Mouse (Mus musculus) liver, embryonic 12.5 days (tissue): Measurements from ENCODE around the gene Sumo2. TPM values are rescaled to one million over a fixed set of nuclear protein-coding genes. Genes with fewer than 3 reads are reported as not detected.
"Not testable (repeated sequence)": the region's sequence is repeated elsewhere in the genome, so short reads cannot be mapped to it uniquely, and the experiment has no call there.

Experiments
- ATAC-seq: fragments of 200-750 bp; cut with Nextera tagmentation; 2 replicates; pipeline ENCODE4 v1.8.0; 2017; ENCODE audit warnings: moderate number of reproducible peaks, mild to moderate bottlenecking, moderate library complexity
- H3K27ac ChIP-seq: fragments of 300-500 bp; sonication (generic); 2 replicates; pipeline ENCODE4 v1.5.1; 2016; ENCODE audit warnings: mild to moderate bottlenecking
- H3K27me3 ChIP-seq: fragments of 300-500 bp; sonication (generic); replicated peaks from 2 replicates; pipeline ENCODE4 v1.6.1; 2016; ENCODE audit warnings: mild to moderate bottlenecking, moderate library complexity
- H3K36me3 ChIP-seq: fragments of 300-500 bp; sonication (generic); 2 replicates; pipeline ENCODE4 v1.6.1; 2016; ENCODE audit warnings: mild to moderate bottlenecking, moderate library complexity
- H3K4me1 ChIP-seq: fragments of 300-500 bp; sonication (generic); 2 replicates; pipeline ENCODE4 v1.6.1; 2016
- H3K4me2 ChIP-seq: fragments of 300-500 bp; sonication (generic); 2 replicates; pipeline ENCODE4 v1.6.1; 2016; ENCODE audit warnings: mild to moderate bottlenecking, moderate library complexity
- H3K4me3 ChIP-seq: fragments of 300-500 bp; sonication (generic); 2 replicates; pipeline ENCODE4 v1.5.1; 2016; ENCODE audit warnings: mild to moderate bottlenecking, moderate library complexity
- H3K9ac ChIP-seq: fragments of 300-500 bp; sonication (generic); 2 replicates; pipeline ENCODE4 v1.6.1; 2016; ENCODE audit warnings: mild to moderate bottlenecking, moderate library complexity
- H3K9me3 ChIP-seq: fragments of 300-500 bp; sonication (generic); replicated peaks from 2 replicates; pipeline ENCODE4 v1.6.1; 2016; ENCODE audit warnings: mild to moderate bottlenecking, moderate library complexity
- WGBS: fragments of 180-500 bp; shearing (Covaris S2); methylation state at CpG from one replicate; pipeline ENCODE4 v1.1.7; 2016; ENCODE audit not compliant: insufficient replicate concordance; 5-methylcytosine and 5-hydroxymethylcytosine counted together
- polyA plus RNA-seq: library from polyadenylated mRNA; unstranded; fragments of >200 nt; fragmentation: Nextera tagmentation; extraction: Ambion mirVana; gene quantifications from 2 replicates; pipeline ENCODE4 v1.2.1, GENCODE M21; 2016

The Sumo2 gene
- polyA plus RNA-seq, 1 experiment from 2014 or later = 585 TPM

- Histone ChIP-seq H3K4me1 (peaks cover 13% of the 10 kb centered on the region), H3K36me3 (peaks cover 48% of the 10 kb centered on the region)
- not testable (repeated sequence) for H3K27ac ChIP-seq, H3K4me2 ChIP-seq, ATAC-seq, H3K27me3 ChIP-seq, H3K9ac ChIP-seq, H3K4me3 ChIP-seq, H3K9me3 ChIP-seq
- 77% methylated on average over 9 of the region's 9 CpGs for WGBS
Measured at GRCm38 (mm10) chr11:115496559-115496958, 39.5 kb downstream of the Sumo2 start.

GRCm38 (mm10) chr11:115492387-115492786 is 43.7 kb downstream of the Sumo2 start:
- Histone ChIP-seq H3K4me3 (peak overlapping the region; percentile 76), H3K4me2 (peak overlapping the region; percentile 93), H3K27ac (peak overlapping the region; percentile 86), H3K9ac (peak overlapping the region; percentile 81), H3K27me3 (no peaks in the 10 kb centered on the region), H3K36me3 (peaks cover 20% of the 10 kb centered on the region), H3K4me1 (peaks cover 25% of the 10 kb centered on the region), H3K9me3 (no peaks in the 10 kb centered on the region)
- ATAC-seq = no peak
- 21% methylated on average over 6 of the region's 6 CpGs for WGBS

- H3K27ac ChIP-seq = peak within 1 kb of the TSS; percentile 86
- H3K27me3 ChIP-seq = no peaks in the 10 kb centered on the region
- peaks cover 25% of the 10 kb centered on the region for H3K4me1 ChIP-seq
- under 1% methylated on average over 43 of the region's 43 CpGs for WGBS
- peak within 1 kb of the TSS; percentile 76 for H3K4me3 ChIP-seq
- H3K36me3 ChIP-seq = peaks cover 14% of the 10 kb centered on the region
- peak within 1 kb of the TSS; percentile 81 for H3K9ac ChIP-seq
- H3K9me3 ChIP-seq = no peaks in the 10 kb centered on the region
- peak within 1 kb of the TSS; percentile 93 for H3K4me2 ChIP-seq
- ATAC-seq = peak; percentile 93
Measured at GRCm38 (mm10) chr11:115491356-115492083, 44.6 kb downstream of the Sumo2 start, which contains the start of gene Nt5c. Nt5c (minus strand) TSS chr11:115491862.

- 24% methylated on average over 25 of the region's 25 CpGs for WGBS
- peaks cover 14% of the 10 kb centered on the region for H3K36me3 ChIP-seq
- H3K4me3 ChIP-seq = peak overlapping the region; percentile 76
- peak overlapping the region; percentile 93 for H3K4me2 ChIP-seq
- ATAC-seq = peak; percentile 20
- peaks cover 25% of the 10 kb centered on the region for H3K4me1 ChIP-seq
- peak overlapping the region; percentile 81 for H3K9ac ChIP-seq
- no peaks in the 10 kb centered on the region for H3K27me3 ChIP-seq
- H3K9me3 ChIP-seq = no peaks in the 10 kb centered on the region
- peak overlapping the region; percentile 86 for H3K27ac ChIP-seq
Measured at GRCm38 (mm10) chr11:115490441-115491355, 45.4 kb downstream of the Sumo2 start.

- no peak for ATAC-seq
- Histone ChIP-seq H3K9ac (no peak overlapping the region), H3K36me3 (peaks cover 14% of the 10 kb centered on the region), H3K27me3 (no peaks in the 10 kb centered on the region), H3K4me1 (peaks cover 25% of the 10 kb centered on the region), H3K9me3 (no peaks in the 10 kb centered on the region), H3K4me3 (no peak overlapping the region), H3K4me2 (no peak overlapping the region), H3K27ac (no peak overlapping the region)
- WGBS = 85% methylated on average over 19 of the region's 19 CpGs
Measured at GRCm38 (mm10) chr11:115488551-115489104, 47.4 kb downstream of the Sumo2 start.

- no peak overlapping the region for H3K4me3 ChIP-seq
- H3K4me2 ChIP-seq = no peak overlapping the region
- no peak overlapping the region for H3K9ac ChIP-seq
- H3K9me3 ChIP-seq = no peaks in the 10 kb centered on the region
- ATAC-seq = no peak
- H3K27ac ChIP-seq = no peak overlapping the region
- WGBS = 79% methylated on average over 12 of the region's 12 CpGs
- H3K27me3 ChIP-seq = no peaks in the 10 kb centered on the region
- peaks cover 18% of the 10 kb centered on the region for H3K36me3 ChIP-seq
- peaks cover 1% of the 10 kb centered on the region; the same call in 1 of the 2 replicates for H3K4me1 ChIP-seq
Measured at GRCm38 (mm10) chr11:115485155-115485554, 50.9 kb downstream of the Sumo2 start.

- Histone ChIP-seq H3K27me3 (no peaks in the 10 kb centered on the region), H3K9ac (no peak overlapping the region), H3K36me3 (peaks cover 10% of the 10 kb centered on the region), H3K9me3 (no peaks in the 10 kb centered on the region), H3K4me3 (no peak overlapping the region), H3K4me2 (no peak overlapping the region), H3K27ac (no peak overlapping the region), H3K4me1 (no peaks in the 10 kb centered on the region)
- ATAC-seq = no peak
- 20% methylated on average over 6 of the region's 6 CpGs for WGBS
Measured at GRCm38 (mm10) chr11:115483726-115484125, 52.4 kb downstream of the Sumo2 start.

GRCm38 (mm10) chr11:115483278-115483677 is 52.8 kb downstream of the Sumo2 start:
- Histone ChIP-seq H3K9ac (no peak overlapping the region), H3K36me3 (peaks cover 7% of the 10 kb centered on the region), H3K27ac (no peak overlapping the region), H3K9me3 (no peaks in the 10 kb centered on the region), H3K4me3 (no peak overlapping the region), H3K4me2 (no peak overlapping the region), H3K27me3 (no peaks in the 10 kb centered on the region), H3K4me1 (no peaks in the 10 kb centered on the region)
- ATAC-seq = no peak
- WGBS = 64% methylated on average over 11 of the region's 11 CpGs

GRCm38 (mm10) chr11:115481553-115482259 is 54.4 kb downstream of the Sumo2 start:
- H3K4me3 ChIP-seq = no peak overlapping the region
- no peak for ATAC-seq

GRCm38 (mm10) chr11:115478296-115478938 is 57.7 kb downstream of the Sumo2 start:
- Histone ChIP-seq H3K4me3 (no peak overlapping the region), H3K36me3 (peaks cover 7% of the 10 kb centered on the region), H3K27ac (no peak overlapping the region), H3K27me3 (no peaks in the 10 kb centered on the region), H3K4me2 (no peak overlapping the region), H3K9me3 (no peaks in the 10 kb centered on the region), H3K9ac (no peak overlapping the region), H3K4me1 (peaks cover 38% of the 10 kb centered on the region)
- ATAC-seq = no peak
- WGBS = 65% methylated on average over 9 of the region's 9 CpGs

More at GRCm38 (mm10) chr11:115481553-115482259, 54.4 kb downstream of the Sumo2 start:
- Histone ChIP-seq H3K36me3 (peaks cover 7% of the 10 kb centered on the region), H3K4me2 (no peak overlapping the region), H3K9ac (no peak overlapping the region), H3K27me3 (no peaks in the 10 kb centered on the region), H3K4me1 (peaks cover 9% of the 10 kb centered on the region), H3K9me3 (no peaks in the 10 kb centered on the region), H3K27ac (no peak overlapping the region)
- 71% methylated on average over 6 of the region's 6 CpGs for WGBS

GRCm38 (mm10) chr11:115477388-115477787 is 58.7 kb downstream of the Sumo2 start:
- H3K27ac ChIP-seq, H3K4me3 ChIP-seq, H3K9me3 ChIP-seq, H3K36me3 ChIP-seq, ATAC-seq, H3K27me3 ChIP-seq: not testable (repeated sequence)
- peaks cover 42% of the 10 kb centered on the region for H3K4me1 ChIP-seq
- H3K4me2 ChIP-seq = peak overlapping the region; percentile 94; the same call in 1 of the 2 replicates
- peak overlapping the region; percentile 82; the same call in 1 of the 2 replicates for H3K9ac ChIP-seq
- WGBS = 47% methylated on average over 7 of the region's 7 CpGs
